Mouse (Mus musculus) neural tube, embryonic 14.5 days (tissue): ENCODE data around the gene Gm11992. TPM values are rescaled to one million over a fixed set of nuclear protein-coding genes. Genes with fewer than 3 reads are reported as not detected.
A peak's percentile ranks its signal among the peaks of the same experiment; 100 is the strongest.

Experiments
- ATAC-seq: fragments of 200-750 bp; cut with Nextera tagmentation; 2 replicates; pipeline ENCODE4 v1.8.0; 2017; ENCODE audit warnings: low read depth, mild to moderate bottlenecking, moderate TSS enrichment, moderate library complexity
- H3K27ac ChIP-seq: fragments of 300-500 bp; sonication (generic); 2 replicates; pipeline ENCODE4 v1.5.1; 2014; ENCODE audit warnings: low read depth, mild to moderate bottlenecking, control low read depth, low read length, moderate library complexity, mixed read lengths
- H3K27me3 ChIP-seq: fragments of 300-500 bp; sonication (generic); 2 replicates; pipeline ENCODE4 v1.6.1; 2014; ENCODE audit warnings: low read length; ENCODE audit not compliant: control insufficient read depth, insufficient read depth
- H3K36me3 ChIP-seq: fragments of 300-500 bp; sonication (generic); 2 replicates; pipeline ENCODE4 v1.6.1; 2014; ENCODE audit warnings: low read length, mixed read lengths; ENCODE audit not compliant: control insufficient read depth, insufficient read depth
- H3K4me1 ChIP-seq: fragments of 300-500 bp; sonication (generic); 2 replicates; pipeline ENCODE4 v1.6.1; 2014; ENCODE audit warnings: low read length; ENCODE audit not compliant: control insufficient read depth, insufficient read depth
- H3K4me2 ChIP-seq: fragments of 300-500 bp; sonication (generic); 2 replicates; pipeline ENCODE4 v1.6.1; 2014; ENCODE audit warnings: mild to moderate bottlenecking, low read depth, low read length, control low read depth
- H3K4me3 ChIP-seq: fragments of 300-500 bp; sonication (generic); 2 replicates; pipeline ENCODE4 v1.5.1; 2014; ENCODE audit warnings: low read depth, low read length, control low read depth, mixed read lengths
- H3K9ac ChIP-seq: fragments of 300-500 bp; sonication (generic); replicated peaks from 2 replicates; pipeline ENCODE4 v1.6.1; 2014; ENCODE audit warnings: low read depth, mild to moderate bottlenecking, control low read depth, low read length, mixed read lengths
- H3K9me3 ChIP-seq: fragments of 300-500 bp; sonication (generic); 2 replicates; pipeline ENCODE4 v1.6.1; 2016; ENCODE audit warnings: low read length; ENCODE audit not compliant: control insufficient read depth
- WGBS: fragments of 180-500 bp; shearing (Covaris S2); extraction: QIAGEN DNeasy Blood & Tissue Kit; methylation state at CpG from one replicate; pipeline ENCODE4 v1.1.7; 2014; 5-methylcytosine and 5-hydroxymethylcytosine counted together
- polyA plus RNA-seq: library from polyadenylated mRNA; unstranded; fragments of >200 nt; fragmentation: Nextera tagmentation; extraction: Ambion mirVana; gene quantifications from 2 replicates; pipeline ENCODE4 v1.2.1, GENCODE M21; 2014

Gm11992 gene
- polyA plus RNA-seq, 1 experiment from 2014 or later, result 2.6 TPM

- under 1% methylated on average over 40 of the region's 40 CpGs for WGBS
- H3K27ac ChIP-seq, result no peak overlapping the region
- H3K36me3 ChIP-seq, result no peaks in the 10 kb centered on the region
- H3K4me1 ChIP-seq, result peaks cover 18% of the 10 kb centered on the region
- peak; percentile 56 for ATAC-seq
- no peaks in the 10 kb centered on the region for H3K9me3 ChIP-seq
- H3K4me2 ChIP-seq, result peak overlapping the region; percentile 95
- H3K4me3 ChIP-seq, result peak overlapping the region; percentile 38
- H3K9ac ChIP-seq, result peak overlapping the region; percentile 25; the same call in 1 of the 2 replicates
- peaks cover 28% of the 10 kb centered on the region for H3K27me3 ChIP-seq
Measured at GRCm38 (mm10) chr11:9118421-9119121, 70.2 kb downstream of the Gm11992 start.

Other genes with a start within 250 kb of the Gm11992 start
- 0.14 and 0.20 TPM in 2 replicates for gene Pkd1l1, start 75.3 kb upstream of the Gm11992 start, polyA plus RNA-seq
- gene Hus1, start 37.4 kb upstream of the Gm11992 start, polyA plus RNA-seq, result 13.1 and 14.4 TPM in 2 replicates
- 0.35 and 0.61 TPM in 2 replicates for gene Sun3, start 397 bp downstream of the Gm11992 start, polyA plus RNA-seq
- gene Upp1, start 69.5 kb downstream of the Gm11992 start, polyA plus RNA-seq, result 7.7 and 9.3 TPM in 2 replicates
- gene Abca13, start 143.3 kb downstream of the Gm11992 start, polyA plus RNA-seq, result 0.01 TPM in 1 of 2 replicates, not detected in the other